Comparison of ENCODE assay signal across 49 mouse cellular contexts in genomic region chr10:58210514-58210913, GRCm38 (mm10). TPM values are rescaled to one million over a fixed set of nuclear protein-coding genes. Genes with fewer than 3 reads are reported as not detected.
"Had no signal": no experiment of that assay in that cellular context is flagged by ENCODE, and none has a peak within 500 bp of the region (broad histone marks: within the 10 kb centered on the region; RNA-seq: fewer than 3 reads in every experiment).

No protein-coding gene starts in this region.

- H3K36me3 ChIP-seq: heart, embryonic 10.5 days; heart, embryonic 12.5 days; heart, embryonic 13.5 days; heart, embryonic 15.5 days; hindbrain, embryonic 10.5 days; hindbrain, embryonic 12.5 days; hindbrain, embryonic 13.5 days; hindbrain, embryonic 15.5 days; intestine, embryonic 15.5 days; kidney, embryonic 15.5 days had no signal

- H3K9ac ChIP-seq: heart, embryonic 12.5 days; heart, embryonic 13.5 days; heart, embryonic 15.5 days; hindbrain, embryonic 12.5 days; hindbrain, embryonic 13.5 days; hindbrain, embryonic 14.5 days; hindbrain, embryonic 15.5 days; intestine, embryonic 15.5 days; kidney, embryonic 15.5 days had no signal

- H3K4me1 ChIP-seq: heart, embryonic 10.5 days; heart, embryonic 12.5 days; heart, embryonic 13.5 days; heart, embryonic 15.5 days; hindbrain, embryonic 10.5 days; hindbrain, embryonic 12.5 days; hindbrain, embryonic 13.5 days; hindbrain, embryonic 15.5 days; intestine, embryonic 15.5 days; kidney, embryonic 15.5 days had no signal

- ATAC-seq: hindbrain, embryonic 16.5 days; hindbrain, postnatal 0 days; inflammation-experienced regulatory T-cells, adult 6 months; intestine, embryonic 15.5 days; intestine, embryonic 16.5 days; intestine, postnatal 0 days had no signal

- H3K27me3 ChIP-seq: heart, embryonic 12.5 days; heart, embryonic 13.5 days; heart, embryonic 15.5 days; hindbrain, embryonic 12.5 days; hindbrain, embryonic 13.5 days; hindbrain, embryonic 15.5 days; intestine, embryonic 15.5 days; kidney, embryonic 15.5 days had no signal

- H3K27ac ChIP-seq: heart, embryonic 10.5 days; heart, embryonic 13.5 days; heart, embryonic 15.5 days; hindbrain, embryonic 10.5 days; hindbrain, embryonic 12.5 days; hindbrain, embryonic 13.5 days; hindbrain, embryonic 14.5 days; hindbrain, embryonic 15.5 days; hindbrain, postnatal 0 days; intestine, embryonic 15.5 days; kidney, embryonic 15.5 days; kidney, postnatal 0 days; layer of hippocampus, adult 2 months had no signal

- DNase-seq: heart, postnatal 10 days; heart, postnatal 14 days; heart, postnatal 36 days; heart, postnatal 4 days; kidney, adult 11 months; kidney, adult 18-20 months; kidney, adult 8-10 months; kidney, adult 9 months; kidney, postnatal 10 days; kidney, postnatal 14 days; kidney, postnatal 4 days; layer of hippocampus, adult 9-11 months; layer of hippocampus, postnatal 36 days had no signal

- H3K4me3 ChIP-seq: heart, embryonic 10.5 days; heart, embryonic 12.5 days; heart, embryonic 13.5 days; heart, embryonic 15.5 days; hindbrain, embryonic 10.5 days; hindbrain, embryonic 12.5 days; hindbrain, embryonic 13.5 days; hindbrain, embryonic 15.5 days; intestine, embryonic 15.5 days; kidney, embryonic 15.5 days; layer of hippocampus, adult 2 months had no signal

RNA-seq across cellular contexts. Expression of gene AW822073, which starts 14.2 kb away (rescaled TPM):
- total RNA-seq: heart, adult 8-10 months; heart, postnatal 10 days; heart, postnatal 14 days; heart, postnatal 25 days; heart, postnatal 36 days; heart, postnatal 4 days; hematopoietic stem cell, adult 5-6 weeks; hindbrain, postnatal 0 days; layer of hippocampus, adult 18-20 months; layer of hippocampus, adult 2 months; layer of hippocampus, postnatal 10 days; layer of hippocampus, postnatal 14 days; layer of hippocampus, postnatal 25 days; layer of hippocampus, postnatal 36 days; left cerebral cortex, adult 18-20 months had no signal
- polyA plus RNA-seq: heart, embryonic 10.5 days; heart, embryonic 11.5 days; heart, embryonic 12.5 days; heart, embryonic 13.5 days; heart, embryonic 14.5 days; heart, embryonic 15.5 days; heart, embryonic 16.5 days; heart, postnatal 0 days; hindbrain, embryonic 10.5 days; hindbrain, embryonic 11.5 days; hindbrain, embryonic 12.5 days; hindbrain, embryonic 13.5 days; hindbrain, embryonic 14.5 days; hindbrain, embryonic 15.5 days; hindbrain, embryonic 16.5 days; hindbrain, postnatal 0 days; inflammation-experienced regulatory T-cells, adult 6 months; intestine, embryonic 14.5 days; intestine, embryonic 15.5 days; intestine, embryonic 16.5 days; intestine, postnatal 0 days; kidney, embryonic 14.5 days; kidney, embryonic 15.5 days; kidney, embryonic 16.5 days; kidney, postnatal 0 days; large intestine, adult 2 months had no signal

RNA-seq across cellular contexts. Expression of gene Duxf3, which starts 22.0 kb away (rescaled TPM):
- total RNA-seq: heart, adult 8-10 months; heart, postnatal 10 days; heart, postnatal 14 days; heart, postnatal 25 days; heart, postnatal 36 days; heart, postnatal 4 days; hematopoietic stem cell, adult 5-6 weeks; hindbrain, postnatal 0 days; layer of hippocampus, adult 18-20 months; layer of hippocampus, adult 2 months; layer of hippocampus, adult 8-10 months; layer of hippocampus, postnatal 10 days; layer of hippocampus, postnatal 14 days; layer of hippocampus, postnatal 25 days; layer of hippocampus, postnatal 36 days; left cerebral cortex, adult 18-20 months had no signal
- polyA plus RNA-seq: heart, embryonic 10.5 days; heart, embryonic 11.5 days; heart, embryonic 12.5 days; heart, embryonic 13.5 days; heart, embryonic 14.5 days; heart, embryonic 15.5 days; heart, postnatal 0 days; hindbrain, embryonic 10.5 days; hindbrain, embryonic 11.5 days; hindbrain, embryonic 12.5 days; hindbrain, embryonic 13.5 days; hindbrain, embryonic 14.5 days; hindbrain, embryonic 15.5 days; hindbrain, embryonic 16.5 days; hindbrain, postnatal 0 days; inflammation-experienced regulatory T-cells, adult 6 months; intestine, embryonic 14.5 days; intestine, embryonic 15.5 days; intestine, embryonic 16.5 days; intestine, postnatal 0 days; kidney, embryonic 14.5 days; kidney, embryonic 15.5 days; kidney, embryonic 16.5 days; kidney, postnatal 0 days; large intestine, adult 2 months had no signal

RNA-seq across cellular contexts. Expression of gene Gm4981, which starts 26.0 kb away (rescaled TPM):
- total RNA-seq: heart, adult 8-10 months; heart, postnatal 10 days; heart, postnatal 14 days; heart, postnatal 25 days; heart, postnatal 36 days; heart, postnatal 4 days; hematopoietic stem cell, adult 5-6 weeks; hindbrain, postnatal 0 days; layer of hippocampus, adult 18-20 months; layer of hippocampus, adult 2 months; layer of hippocampus, adult 8-10 months; layer of hippocampus, postnatal 10 days; layer of hippocampus, postnatal 25 days; layer of hippocampus, postnatal 36 days; left cerebral cortex, adult 18-20 months had no signal
- polyA plus RNA-seq: heart, embryonic 11.5 days; heart, embryonic 12.5 days; heart, embryonic 13.5 days; heart, embryonic 14.5 days; heart, embryonic 15.5 days; heart, embryonic 16.5 days; heart, postnatal 0 days; hindbrain, embryonic 10.5 days; hindbrain, embryonic 11.5 days; hindbrain, embryonic 12.5 days; hindbrain, embryonic 13.5 days; hindbrain, embryonic 14.5 days; hindbrain, embryonic 15.5 days; hindbrain, embryonic 16.5 days; hindbrain, postnatal 0 days; inflammation-experienced regulatory T-cells, adult 6 months; intestine, embryonic 14.5 days; intestine, embryonic 15.5 days; intestine, embryonic 16.5 days; intestine, postnatal 0 days; kidney, embryonic 14.5 days; kidney, embryonic 15.5 days; kidney, embryonic 16.5 days; kidney, postnatal 0 days; large intestine, adult 2 months had no signal
